Mouse (Mus musculus): ENCODE results near the gene Ccin. TPM values are rescaled to one million over a fixed set of nuclear protein-coding genes. Genes with fewer than 3 reads are reported as not detected.
A peak's percentile ranks its signal among the peaks of the same experiment; 100 is the strongest.

Gene Ccin
- polyA plus RNA-seq (2015; fragmentation: Nextera tagmentation; extraction: Ambion mirVana), result not detected in 2 replicates

GRCm38 (mm10) chr4:43983181-43983580 lies at the start of gene Ccin:
TSS of gene Ccin (plus strand) at chr4:43983483.
- Histone ChIP-seq H3K4me1 (ENCODE audit: insufficient read depth, low read depth, low read length) (no peaks in the 10 kb centered on the region), H3K9me3 (ENCODE audit: low read length) (no peaks in the 10 kb centered on the region), H3K27ac (ENCODE audit: low read length) (no peak within 1 kb of the TSS), H3K27me3 (replicated peaks; ENCODE audit: insufficient read depth, low read length) (no peaks in the 10 kb centered on the region), H3K4me2 (replicated peaks; ENCODE audit: low read depth, low read length) (peak within 1 kb of the TSS; percentile 46), H3K4me3 (ENCODE audit: low read depth, low read length) (no peak within 1 kb of the TSS), H3K36me3 (ENCODE audit: insufficient read depth, low read length) (no peaks in the 10 kb centered on the region), H3K9ac (replicated peaks; ENCODE audit: low read depth) (no peak within 1 kb of the TSS; the same call in 1 of the 2 replicates)
- 64% methylated on average over 11 of the region's 11 CpGs for WGBS
- DNase-seq (ENCODE audit: low spot score) (no peak), ATAC-seq (no peak)
- TF ChIP-seq CTCF (IDR thresholded peaks at IDR 0.05), result no peak
- TF ChIP-seq EP300 (IDR thresholded peaks at IDR 0.05), result no peak

GRCm38 (mm10) chr4:43936186-43936585 lies 47.1 kb upstream of the Ccin start:
- no peak overlapping the region for H3K4me2 ChIP-seq (replicated peaks; ENCODE audit: low read depth, low read length)
- ATAC-seq, result no peak
- no peaks in the 10 kb centered on the region for H3K27me3 ChIP-seq (replicated peaks; ENCODE audit: insufficient read depth, low read length)
- 0 out of 2 replicates have a peak, but pooled peaks cover 3% of the 10 kb centered on the region for H3K4me1 ChIP-seq (ENCODE audit: insufficient read depth, low read depth, low read length)
- H3K9ac ChIP-seq (replicated peaks; ENCODE audit: low read depth), result no peak overlapping the region
- H3K36me3 ChIP-seq (ENCODE audit: insufficient read depth, low read length), result 0 out of 2 replicates have a peak, but pooled peaks cover under 1% of the 10 kb centered on the region
- no peak overlapping the region for H3K27ac ChIP-seq (ENCODE audit: low read length)
- DNase-seq (ENCODE audit: low spot score), result no peak
- no peak overlapping the region for H3K4me3 ChIP-seq (ENCODE audit: low read depth, low read length)
- WGBS, result 49% methylated on average over 4 of the region's 4 CpGs
- no peaks in the 10 kb centered on the region for H3K9me3 ChIP-seq (ENCODE audit: low read length)
- no peak for TF ChIP-seq EP300 (IDR thresholded peaks at IDR 0.05)
- no peak for TF ChIP-seq CTCF (IDR thresholded peaks at IDR 0.05)

- H3K36me3 ChIP-seq (ENCODE audit: insufficient read depth, low read length), result 0 out of 2 replicates have a peak, but pooled peaks cover 3% of the 10 kb centered on the region
- H3K9me3 ChIP-seq (ENCODE audit: low read length), result no peaks in the 10 kb centered on the region
- no peak overlapping the region for H3K4me3 ChIP-seq (ENCODE audit: low read depth, low read length)
- DNase-seq (ENCODE audit: low spot score) (no peak), ATAC-seq (peak; percentile 57)
- no peak overlapping the region for H3K27ac ChIP-seq (ENCODE audit: low read length)
- TF ChIP-seq EP300 (IDR thresholded peaks at IDR 0.05), result no peak
- no peak for TF ChIP-seq CTCF (IDR thresholded peaks at IDR 0.05)
- WGBS, result 60% methylated on average over 14 of the region's 14 CpGs
- H3K27me3 ChIP-seq (replicated peaks; ENCODE audit: insufficient read depth, low read length), result no peaks in the 10 kb centered on the region
- no peak overlapping the region for H3K4me2 ChIP-seq (replicated peaks; ENCODE audit: low read depth, low read length)
- H3K4me1 ChIP-seq (ENCODE audit: insufficient read depth, low read depth, low read length), result 0 out of 2 replicates have a peak, but pooled peaks cover 3% of the 10 kb centered on the region
- H3K9ac ChIP-seq (replicated peaks; ENCODE audit: low read depth), result no peak overlapping the region
These were observed 46.3 kb upstream of the Ccin start for GRCm38 (mm10) chr4:43936749-43937674.

GRCm38 (mm10) chr4:43941315-43941714 lies 42.0 kb upstream of the Ccin start:
- no peak for ATAC-seq
- Histone ChIP-seq H3K9ac (replicated peaks; ENCODE audit: low read depth) (no peak overlapping the region), H3K9me3 (ENCODE audit: low read length) (no peaks in the 10 kb centered on the region), H3K4me3 (ENCODE audit: low read depth, low read length) (no peak overlapping the region), H3K4me1 (ENCODE audit: insufficient read depth, low read depth, low read length) (0 out of 2 replicates have a peak, but pooled peaks cover 3% of the 10 kb centered on the region), H3K4me2 (replicated peaks; ENCODE audit: low read depth, low read length) (no peak overlapping the region), H3K36me3 (ENCODE audit: insufficient read depth, low read length) (0 out of 2 replicates have a peak, but pooled peaks cover 3% of the 10 kb centered on the region), H3K27ac (ENCODE audit: low read length) (no peak overlapping the region), H3K27me3 (replicated peaks; ENCODE audit: insufficient read depth, low read length) (no peaks in the 10 kb centered on the region)
- TF ChIP-seq EP300 (IDR thresholded peaks at IDR 0.05) (no peak), CTCF (IDR thresholded peaks at IDR 0.05) (no peak)
- WGBS, result 87% methylated on average over 5 of the region's 5 CpGs
- DNase-seq (ENCODE audit: low spot score), result no peak

- 88% methylated on average over 8 of the region's 8 CpGs for WGBS
- H3K4me2 ChIP-seq (replicated peaks; ENCODE audit: low read depth, low read length), result no peak overlapping the region
- TF ChIP-seq CTCF (IDR thresholded peaks at IDR 0.05) (no peak), EP300 (IDR thresholded peaks at IDR 0.05) (no peak)
- no peak for DNase-seq (ENCODE audit: low spot score)
- 0 out of 2 replicates have a peak, but pooled peaks cover 3% of the 10 kb centered on the region for H3K36me3 ChIP-seq (ENCODE audit: insufficient read depth, low read length)
- no peak overlapping the region for H3K27ac ChIP-seq (ENCODE audit: low read length)
- no peaks in the 10 kb centered on the region for H3K9me3 ChIP-seq (ENCODE audit: low read length)
- no peak overlapping the region for H3K9ac ChIP-seq (replicated peaks; ENCODE audit: low read depth)
- ATAC-seq, result no peak
- H3K4me1 ChIP-seq (ENCODE audit: insufficient read depth, low read depth, low read length), result no peaks in the 10 kb centered on the region
- no peaks in the 10 kb centered on the region for H3K27me3 ChIP-seq (replicated peaks; ENCODE audit: insufficient read depth, low read length)
- H3K4me3 ChIP-seq (ENCODE audit: low read depth, low read length), result no peak overlapping the region
These were observed 40.9 kb upstream of the Ccin start for GRCm38 (mm10) chr4:43942421-43942820.

GRCm38 (mm10) chr4:43947571-43947970 lies 35.7 kb upstream of the Ccin start:
- TF ChIP-seq EP300 (IDR thresholded peaks at IDR 0.05) (no peak), CTCF (IDR thresholded peaks at IDR 0.05) (no peak)
- H3K27ac ChIP-seq (ENCODE audit: low read length), result no peak overlapping the region
- DNase-seq (ENCODE audit: low spot score) (no peak), ATAC-seq (no peak)
- WGBS, result 93% methylated on average over 2 of the region's 2 CpGs
- no peaks in the 10 kb centered on the region for H3K9me3 ChIP-seq (ENCODE audit: low read length)
- H3K4me3 ChIP-seq (ENCODE audit: low read depth, low read length), result no peak overlapping the region
- no peaks in the 10 kb centered on the region for H3K27me3 ChIP-seq (replicated peaks; ENCODE audit: insufficient read depth, low read length)
- H3K36me3 ChIP-seq (ENCODE audit: insufficient read depth, low read length), result no peaks in the 10 kb centered on the region
- H3K9ac ChIP-seq (replicated peaks; ENCODE audit: low read depth), result no peak overlapping the region
- H3K4me1 ChIP-seq (ENCODE audit: insufficient read depth, low read depth, low read length), result no peaks in the 10 kb centered on the region
- H3K4me2 ChIP-seq (replicated peaks; ENCODE audit: low read depth, low read length), result no peak overlapping the region
